Mouse (Mus musculus) heart, embryonic 16.5 days (tissue): ENCODE data around the gene Zfp646. TPM values are rescaled to one million over a fixed set of nuclear protein-coding genes. Genes with fewer than 3 reads are reported as not detected.

ENCODE experiments used
- ATAC-seq: fragments of 200-750 bp; cut with Nextera tagmentation; replicated peaks from 2 replicates; pipeline ENCODE4 v1.8.0; 2017; ENCODE audit warnings: moderate number of reproducible peaks; ENCODE audit not compliant: insufficient read depth, low FRiP score; ENCODE audit errors: extremely low read depth
- H3K27ac ChIP-seq: fragments of 300-500 bp; sonication (generic); 2 replicates; pipeline ENCODE4 v1.5.1; 2014; ENCODE audit warnings: mild to moderate bottlenecking, low read length, control low read depth, moderate library complexity
- H3K27me3 ChIP-seq: fragments of 300-500 bp; sonication (generic); 2 replicates; pipeline ENCODE4 v1.6.1; 2014; ENCODE audit warnings: low read length, mixed read lengths; ENCODE audit not compliant: control insufficient read depth, insufficient read depth
- H3K36me3 ChIP-seq: fragments of 300-500 bp; sonication (generic); 2 replicates; pipeline ENCODE4 v1.6.1; 2014; ENCODE audit not compliant: control insufficient read depth, insufficient read depth
- H3K4me1 ChIP-seq: fragments of 300-500 bp; sonication (generic); 2 replicates; pipeline ENCODE4 v1.6.1; 2014; ENCODE audit warnings: low read length, mixed read lengths; ENCODE audit not compliant: control insufficient read depth, insufficient read depth
- H3K4me2 ChIP-seq: fragments of 300-500 bp; sonication (generic); 2 replicates; pipeline ENCODE4 v1.6.1; 2014; ENCODE audit warnings: low read depth, mild to moderate bottlenecking, control low read depth, low read length
- H3K4me3 ChIP-seq: fragments of 300-500 bp; sonication (generic); 2 replicates; pipeline ENCODE4 v1.5.1; 2014; ENCODE audit warnings: mild to moderate bottlenecking, control low read depth, low read length
- H3K9ac ChIP-seq: fragments of 300-500 bp; sonication (generic); 2 replicates; pipeline ENCODE4 v1.6.1; 2014; ENCODE audit warnings: low read length, control low read depth
- H3K9me3 ChIP-seq: fragments of 300-500 bp; sonication (generic); replicated peaks from 2 replicates; pipeline ENCODE4 v1.6.1; 2016; ENCODE audit warnings: low read length; ENCODE audit not compliant: control insufficient read depth
- WGBS: fragments of 180-500 bp; shearing (Covaris S2); extraction: QIAGEN DNeasy Blood & Tissue Kit; methylation state at CpG from one replicate; pipeline ENCODE4 v1.1.7; 2014; 5-methylcytosine and 5-hydroxymethylcytosine counted together
- polyA plus RNA-seq: library from polyadenylated mRNA; unstranded; fragments of >200 nt; fragmentation: Nextera tagmentation; extraction: Ambion mirVana; gene quantifications from 2 replicates; pipeline ENCODE4 v1.2.1, GENCODE M21; 2015

Gene Zfp646
- polyA plus RNA-seq, 1 experiment from 2014 or later = 6.8 TPM

GRCm38 (mm10) chr7:127849973-127850875 lies 25.8 kb upstream of the Zfp646 start:
- 60% methylated on average over 6 of the region's 6 CpGs for WGBS
- H3K4me1 ChIP-seq = no peaks in the 10 kb centered on the region
- no peaks in the 10 kb centered on the region for H3K9me3 ChIP-seq
- H3K27me3 ChIP-seq = no peaks in the 10 kb centered on the region
- no peak for ATAC-seq
- H3K9ac ChIP-seq = no peak overlapping the region
- no peak overlapping the region for H3K27ac ChIP-seq
- H3K36me3 ChIP-seq = peaks cover 8% of the 10 kb centered on the region
- H3K4me3 ChIP-seq = no peak overlapping the region
- no peak overlapping the region for H3K4me2 ChIP-seq

DNA sequence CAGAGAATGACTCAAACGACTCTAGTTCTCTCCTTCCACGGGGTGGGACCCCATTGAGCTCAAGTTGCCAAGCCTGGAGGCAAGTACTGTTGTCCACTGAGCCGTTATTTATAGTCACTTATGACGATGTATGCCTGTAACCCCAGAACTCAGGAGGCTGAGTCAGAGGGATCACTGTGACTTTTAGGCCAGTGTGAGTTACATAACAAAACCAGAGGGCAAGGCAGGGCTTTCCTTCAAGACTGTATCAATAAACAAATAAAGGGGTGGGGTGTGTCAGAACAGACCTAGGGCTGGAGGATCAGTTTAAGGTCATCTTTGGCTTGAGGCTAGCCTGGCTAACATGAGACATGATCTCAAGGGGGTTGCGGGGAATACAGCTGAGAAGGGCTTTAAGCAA lies 25.1 kb upstream of the Zfp646 start:
- Histone ChIP-seq H3K36me3 (peaks cover 8% of the 10 kb centered on the region), H3K9me3 (no peaks in the 10 kb centered on the region), H3K9ac (no peak overlapping the region), H3K4me1 (no peaks in the 10 kb centered on the region), H3K4me3 (no peak overlapping the region), H3K4me2 (no peak overlapping the region), H3K27me3 (no peaks in the 10 kb centered on the region), H3K27ac (no peak overlapping the region)
- 68% methylated on average over 5 of the region's 5 CpGs for WGBS
- no peak for ATAC-seq

DNA sequence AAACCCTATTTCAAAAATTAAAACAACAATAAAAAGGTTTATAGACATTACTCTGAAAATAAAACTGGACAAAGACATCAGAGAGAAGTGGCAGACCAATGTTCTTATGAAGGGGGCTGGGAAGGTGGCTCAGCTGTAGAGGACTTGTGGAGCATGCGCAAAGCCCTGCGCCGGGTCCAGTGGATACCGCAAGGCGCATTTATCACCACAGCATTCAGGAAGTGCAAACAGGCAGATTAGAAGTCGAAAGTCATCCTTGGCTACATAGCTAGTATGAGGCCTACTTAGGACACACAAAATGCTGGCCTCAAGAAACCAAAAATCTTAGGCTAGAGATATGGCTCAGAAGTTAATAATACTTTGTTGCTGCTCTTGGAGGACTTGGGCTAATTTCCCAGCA lies 17.8 kb upstream of the Zfp646 start:
- WGBS = 80% methylated on average over 6 of the region's 6 CpGs
- Histone ChIP-seq H3K4me1 (no peaks in the 10 kb centered on the region), H3K36me3 (no peaks in the 10 kb centered on the region), H3K9ac (no peak overlapping the region), H3K4me3 (no peak overlapping the region), H3K9me3 (no peaks in the 10 kb centered on the region), H3K4me2 (no peak overlapping the region), H3K27ac (no peak overlapping the region), H3K27me3 (no peaks in the 10 kb centered on the region)
- no peak for ATAC-seq

GRCm38 (mm10) chr7:127866434-127866833 lies 9.6 kb upstream of the Zfp646 start:
- Histone ChIP-seq H3K4me3 (no peak overlapping the region), H3K4me1 (peaks cover 4% of the 10 kb centered on the region; the same call in 1 of the 2 replicates), H3K9ac (no peak overlapping the region), H3K9me3 (no peaks in the 10 kb centered on the region), H3K4me2 (no peak overlapping the region), H3K36me3 (peaks cover 22% of the 10 kb centered on the region), H3K27ac (no peak overlapping the region), H3K27me3 (no peaks in the 10 kb centered on the region)
- no peak for ATAC-seq
- 94% methylated on average over 12 of the region's 12 CpGs for WGBS

- H3K27me3 ChIP-seq = no peaks in the 10 kb centered on the region
- H3K4me3 ChIP-seq = no peak overlapping the region
- H3K36me3 ChIP-seq = peaks cover 22% of the 10 kb centered on the region
- ATAC-seq = no peak
- 95% methylated on average over 18 of the region's 18 CpGs for WGBS
- H3K4me2 ChIP-seq = no peak overlapping the region
- H3K9ac ChIP-seq = no peak overlapping the region
- no peak overlapping the region for H3K27ac ChIP-seq
- H3K4me1 ChIP-seq = peaks cover 4% of the 10 kb centered on the region; the same call in 1 of the 2 replicates
- H3K9me3 ChIP-seq = no peaks in the 10 kb centered on the region
Observed at GRCm38 (mm10) chr7:127867641-127868040, 8.4 kb upstream of the Zfp646 start.

GRCm38 (mm10) chr7:127869149-127869810 lies 6.7 kb upstream of the Zfp646 start:
- Histone ChIP-seq H3K36me3 (peaks cover 22% of the 10 kb centered on the region), H3K9ac (0 out of 2 replicates have a peak overlapping the region, but pooled peaks have one; percentile 7), H3K4me2 (no peak overlapping the region), H3K27me3 (no peaks in the 10 kb centered on the region), H3K4me3 (no peak overlapping the region), H3K4me1 (peaks cover 8% of the 10 kb centered on the region), H3K9me3 (no peaks in the 10 kb centered on the region), H3K27ac (0 out of 2 replicates have a peak overlapping the region, but pooled peaks have one; percentile 9)
- 45% methylated on average over 3 of the region's 3 CpGs for WGBS
- ATAC-seq = no peak

- no peak for ATAC-seq
- no peaks in the 10 kb centered on the region for H3K27me3 ChIP-seq
- no peaks in the 10 kb centered on the region for H3K9me3 ChIP-seq
- 82% methylated on average over 5 of the region's 5 CpGs for WGBS
- peaks cover 16% of the 10 kb centered on the region for H3K4me1 ChIP-seq
- peaks cover 22% of the 10 kb centered on the region for H3K36me3 ChIP-seq
- H3K27ac ChIP-seq = no peak overlapping the region
- no peak overlapping the region for H3K4me2 ChIP-seq
- H3K9ac ChIP-seq = no peak overlapping the region
- H3K4me3 ChIP-seq = no peak overlapping the region
Observed at GRCm38 (mm10) chr7:127870136-127870821, 5.7 kb upstream of the Zfp646 start.

GRCm38 (mm10) chr7:127874812-127875626 lies 1.0 kb upstream of the Zfp646 start:
- Histone ChIP-seq H3K9me3 (no peaks in the 10 kb centered on the region), H3K4me3 (peak overlapping the region; percentile 88), H3K27me3 (no peaks in the 10 kb centered on the region), H3K4me2 (peak overlapping the region; percentile 89), H3K27ac (peak overlapping the region; percentile 98), H3K36me3 (peaks cover 19% of the 10 kb centered on the region), H3K9ac (peak overlapping the region; percentile 96), H3K4me1 (peaks cover 16% of the 10 kb centered on the region)
- 0 out of 2 replicates have a peak, but pooled peaks have one; percentile 1 for ATAC-seq
- WGBS = 5% methylated on average over 20 of the region's 20 CpGs
